Mouse (Mus musculus) spleen, postnatal 36 days (tissue): ENCODE measurements around the gene Myo7a.

Experiments used
- DNase-seq, 2 experiments: peaks; one replicate each; pipeline ENCODE4 v3.0.0; 2022; ENCODE audit warnings: low spot score in 2 of 2, mixed read lengths in 1 of 2

Myo7a gene

DNA sequence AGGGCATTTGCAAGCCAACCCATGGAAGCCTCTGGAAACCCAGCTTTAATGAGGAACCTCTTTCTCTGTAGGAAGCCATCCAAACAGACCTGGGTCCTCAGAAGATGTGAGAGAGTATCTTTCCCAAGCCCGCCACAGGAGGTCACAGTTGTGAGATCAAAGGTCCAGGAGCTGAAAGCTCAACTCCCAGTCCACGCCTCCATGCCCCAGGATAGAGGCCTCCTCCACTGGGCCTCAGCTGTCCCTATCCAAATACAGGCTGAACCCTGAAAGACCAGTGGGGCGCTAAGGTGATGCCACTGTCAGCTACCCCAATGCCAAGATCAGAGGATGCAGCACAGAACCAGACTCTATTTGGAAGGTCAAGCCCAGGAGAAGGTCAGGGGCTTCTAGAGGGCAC is 23.3 kb upstream of the Myo7a start:
- no peak for DNase-seq

- DNase-seq, result no peak
Measured at GRCm38 (mm10) chr7:98142247-98142646, 22.9 kb upstream of the Myo7a start.

- no peak for DNase-seq
Measured at GRCm38 (mm10) chr7:98141206-98141605, 21.9 kb upstream of the Myo7a start.

DNA sequence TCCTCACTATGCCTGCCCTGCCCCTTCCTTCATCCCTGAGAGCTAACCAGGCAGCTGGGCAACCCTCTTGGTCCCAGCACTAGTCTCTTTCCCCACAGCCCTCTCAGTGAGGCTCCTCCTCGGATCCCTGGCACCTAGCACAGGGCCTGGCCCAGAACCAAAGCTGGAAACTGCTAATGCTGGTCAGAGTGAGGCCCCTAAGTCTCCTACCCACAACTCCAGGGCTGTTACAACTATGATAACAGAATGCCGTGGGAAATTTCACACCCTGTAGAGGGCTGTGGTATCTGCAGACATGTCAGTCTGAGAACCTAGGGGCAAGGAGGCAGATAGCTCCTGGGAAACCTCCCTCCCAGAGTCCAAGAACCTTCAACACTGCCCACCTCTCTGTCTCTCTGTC is 21.3 kb upstream of the Myo7a start:
- no peak for DNase-seq

DNA sequence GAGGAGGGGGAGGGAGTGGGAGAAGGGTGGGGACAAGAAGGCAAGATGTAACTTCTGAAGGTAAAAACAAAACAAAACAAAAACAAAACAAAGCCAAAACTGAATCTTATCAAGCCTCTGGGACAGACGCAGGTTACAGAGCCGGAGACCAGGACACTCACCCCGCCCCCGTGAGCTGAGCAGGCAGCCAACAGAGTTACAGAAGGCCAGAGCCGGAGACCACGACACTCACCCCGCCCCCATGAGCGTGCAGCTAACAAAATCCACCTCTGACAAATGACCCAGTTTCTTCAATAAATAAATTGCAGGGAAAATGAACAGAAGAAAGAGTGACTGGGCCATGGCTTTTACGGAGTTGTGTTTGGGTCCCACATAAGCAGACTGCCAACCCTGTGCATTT is 19.9 kb upstream of the Myo7a start:
- no peak for DNase-seq

- no peak for DNase-seq
Measured at GRCm38 (mm10) chr7:98137995-98138394, 18.7 kb upstream of the Myo7a start.

- no peak for DNase-seq
Measured at GRCm38 (mm10) chr7:98137583-98137982, 18.3 kb upstream of the Myo7a start.

DNA sequence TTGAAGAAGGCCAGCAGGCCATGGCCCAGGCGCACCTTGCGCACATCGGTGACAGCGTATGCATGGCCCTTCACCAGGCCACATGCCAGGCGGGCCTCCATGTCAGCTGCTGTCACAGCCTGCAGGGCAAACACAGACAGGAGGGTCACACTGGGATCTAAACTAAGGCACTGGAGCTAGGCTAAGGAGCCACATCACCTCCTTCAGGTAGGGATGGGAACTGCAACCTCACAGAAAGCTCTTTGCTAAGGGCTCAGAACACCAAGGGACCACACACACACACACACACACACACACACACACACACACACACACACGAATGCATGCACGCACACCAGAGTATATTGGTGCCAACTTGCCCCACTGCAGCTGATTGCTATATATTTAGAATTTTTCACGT is 12.4 kb upstream of the Myo7a start:
- no peak for DNase-seq

DNA sequence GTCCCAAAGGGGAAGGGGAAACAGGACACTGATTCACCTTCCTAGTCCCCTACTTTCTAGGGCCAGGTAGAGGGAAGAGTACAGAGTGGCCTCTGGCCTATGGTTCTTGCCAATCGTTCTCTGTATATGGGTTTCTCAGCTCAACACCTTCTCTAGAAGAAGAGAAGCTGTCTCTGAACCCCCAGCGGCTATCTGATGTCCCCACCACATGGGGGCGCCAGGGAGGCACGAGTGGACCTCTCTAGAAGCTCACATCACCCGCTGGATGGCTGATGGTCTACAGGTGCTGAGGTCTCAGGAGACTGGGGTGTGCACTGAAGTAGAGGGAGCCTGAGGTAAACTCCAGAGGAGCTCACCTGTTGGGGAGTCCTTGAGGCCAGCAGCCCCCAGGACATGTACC is 6.1 kb upstream of the Myo7a start:
- DNase-seq, result peak in 1 of 2 experiments; percentile 24

- no peak for DNase-seq
Measured at GRCm38 (mm10) chr7:98124701-98125100, 5.4 kb upstream of the Myo7a start.

DNA sequence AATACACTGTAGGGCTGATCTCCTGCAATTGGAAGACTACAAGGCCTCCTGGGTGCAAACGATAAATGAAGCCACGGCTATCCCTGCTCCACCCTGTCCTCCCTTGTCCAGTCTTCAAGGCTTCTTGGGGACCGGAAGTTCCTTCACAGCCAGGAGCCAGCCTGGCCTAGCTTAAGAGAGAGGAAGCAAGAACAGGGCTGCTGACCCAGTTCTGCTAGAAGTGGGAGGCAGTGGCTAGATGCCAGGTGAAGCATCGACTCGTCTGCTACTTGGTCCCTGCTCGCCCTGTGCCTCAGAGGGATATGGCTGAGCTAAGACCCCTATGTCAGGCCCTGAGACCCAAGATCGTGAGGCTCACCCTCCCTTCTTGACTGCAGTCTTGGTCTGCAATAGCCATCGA is 2.3 kb upstream of the Myo7a start:
- no peak for DNase-seq

DNA sequence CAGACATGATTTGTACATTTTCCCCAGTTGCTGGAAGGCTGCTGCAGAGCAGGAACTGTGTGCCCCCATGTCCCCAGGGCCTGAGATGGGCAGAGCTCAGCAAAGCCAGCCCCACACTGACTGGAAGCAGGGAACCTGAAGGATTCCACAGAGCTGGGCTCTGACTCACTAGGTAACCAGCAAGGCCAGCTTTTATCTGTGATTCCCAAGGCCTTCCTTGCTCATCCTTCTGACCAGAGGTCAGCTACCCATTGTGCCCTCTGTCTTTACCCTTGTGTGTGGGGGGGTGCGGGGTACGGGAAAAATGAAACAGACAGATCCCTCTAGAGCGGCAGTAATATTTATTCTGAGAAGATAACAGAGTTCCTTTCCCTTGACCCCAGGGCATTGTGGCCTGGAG is 1.9 kb upstream of the Myo7a start:
- no peak for DNase-seq

DNA sequence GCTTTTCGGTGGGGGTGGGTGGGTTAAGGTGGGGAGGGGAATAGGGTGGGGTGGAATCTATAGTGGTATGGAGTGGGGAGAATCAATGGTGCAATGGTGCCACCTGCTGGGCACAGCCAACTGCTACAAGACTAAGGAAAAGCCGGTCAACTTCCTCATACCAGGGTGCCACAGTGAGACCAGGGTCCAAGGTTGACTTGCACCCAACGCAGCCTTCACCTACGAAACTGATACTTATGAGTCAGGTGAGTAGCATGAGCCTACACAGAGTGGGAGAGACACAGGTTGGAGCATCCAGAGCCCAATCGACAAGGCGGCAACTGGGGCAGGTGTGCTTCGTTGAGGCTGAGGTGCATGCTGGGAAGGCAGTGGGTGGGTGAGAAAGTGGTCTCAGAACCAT is 1.0 kb upstream of the Myo7a start:
- DNase-seq, result peak; percentile 50 to 58

DNA sequence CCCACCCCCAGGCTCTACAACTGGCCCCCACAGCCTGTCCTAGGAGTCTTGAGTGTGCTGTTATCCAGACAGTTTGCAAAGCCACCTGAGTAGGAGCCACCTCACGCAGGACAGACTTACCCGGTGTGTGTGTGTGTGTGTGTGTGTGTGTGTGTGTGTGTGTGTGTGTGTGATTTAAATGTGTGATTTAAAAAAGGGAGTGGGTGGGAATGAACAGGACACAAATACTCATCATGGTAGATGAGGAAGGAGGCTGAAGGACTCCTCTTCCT is 573 bp upstream of the Myo7a start:
- no peak for DNase-seq

DNA sequence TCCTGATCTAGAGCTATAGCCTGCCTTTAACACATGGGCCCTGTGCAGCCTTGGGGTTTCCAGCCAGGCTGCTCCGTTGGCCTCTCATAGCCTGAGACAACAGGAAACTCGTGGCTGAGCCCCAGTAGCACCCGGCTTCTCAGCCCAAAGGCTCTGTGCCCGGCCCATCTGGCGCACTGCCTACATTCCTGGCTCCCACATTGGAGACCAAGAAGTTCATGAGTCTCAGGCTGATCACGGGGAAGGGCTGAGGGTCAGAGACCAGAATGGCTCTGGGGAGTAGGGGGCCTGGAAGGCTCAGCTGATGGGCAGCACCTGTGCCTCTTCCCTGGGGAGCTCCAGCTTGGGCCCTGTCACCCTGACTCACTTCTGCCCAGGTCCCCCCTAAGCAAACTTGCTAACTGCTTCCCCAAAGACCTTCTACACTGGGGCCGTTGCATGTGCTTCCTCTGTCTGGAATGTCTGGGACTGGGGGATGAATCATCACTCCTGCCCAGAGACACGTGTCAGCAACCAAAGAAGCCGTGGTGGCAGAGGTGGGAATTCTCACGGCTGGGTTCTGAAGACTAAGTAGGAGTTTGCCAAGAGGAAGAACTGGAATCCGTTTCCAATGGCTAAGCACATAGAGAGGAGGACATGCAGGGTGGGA is 2.2 kb downstream of the Myo7a start:
- DNase-seq, result no peak

GRCm38 (mm10) chr7:98114656-98115055 is 4.7 kb downstream of the Myo7a start:
- DNase-seq, result no peak

- no peak for DNase-seq
Measured at GRCm38 (mm10) chr7:98111233-98111632, 8.1 kb downstream of the Myo7a start.

- DNase-seq, result no peak
Measured at GRCm38 (mm10) chr7:98109771-98110170, 9.6 kb downstream of the Myo7a start.

DNA sequence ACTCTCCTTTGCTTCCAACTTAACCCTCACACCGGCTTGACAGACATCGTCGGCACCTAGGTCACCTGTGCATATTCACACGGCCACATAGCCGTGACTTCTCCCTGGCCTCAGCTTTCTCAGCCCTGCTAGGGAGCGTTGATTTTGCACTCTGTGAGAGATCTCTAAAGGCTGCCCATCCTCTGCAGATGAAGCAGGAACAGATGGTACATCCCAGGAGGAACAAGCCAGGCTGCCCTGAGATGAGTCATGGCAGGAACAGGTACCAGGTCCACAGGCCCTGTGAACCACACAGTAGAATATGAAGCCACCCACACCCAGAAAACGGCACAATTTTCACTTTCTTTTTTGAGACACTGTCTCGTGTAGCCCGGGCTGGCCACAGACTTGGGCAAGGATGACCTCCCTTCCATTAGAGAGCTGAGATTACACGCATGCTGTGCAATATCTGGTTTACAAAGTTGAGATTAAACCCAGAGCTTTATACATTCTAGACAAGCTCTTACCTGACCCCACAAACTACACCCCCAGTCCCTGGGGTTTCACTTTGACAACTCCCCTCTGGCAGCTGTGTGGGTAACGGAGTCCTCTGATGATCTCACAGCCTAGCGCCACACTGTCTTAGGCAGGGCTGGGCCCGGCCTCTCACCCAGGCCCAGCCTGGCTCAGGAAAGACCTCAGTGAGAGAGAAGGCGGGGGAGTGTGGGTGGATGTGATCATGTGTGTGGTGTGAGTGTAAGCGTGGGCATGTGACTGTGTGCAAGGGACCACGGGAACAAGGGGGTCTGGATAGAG is 10.5 kb downstream of the Myo7a start:
- DNase-seq, result peak in 1 of 2 experiments; percentile 11

DNA sequence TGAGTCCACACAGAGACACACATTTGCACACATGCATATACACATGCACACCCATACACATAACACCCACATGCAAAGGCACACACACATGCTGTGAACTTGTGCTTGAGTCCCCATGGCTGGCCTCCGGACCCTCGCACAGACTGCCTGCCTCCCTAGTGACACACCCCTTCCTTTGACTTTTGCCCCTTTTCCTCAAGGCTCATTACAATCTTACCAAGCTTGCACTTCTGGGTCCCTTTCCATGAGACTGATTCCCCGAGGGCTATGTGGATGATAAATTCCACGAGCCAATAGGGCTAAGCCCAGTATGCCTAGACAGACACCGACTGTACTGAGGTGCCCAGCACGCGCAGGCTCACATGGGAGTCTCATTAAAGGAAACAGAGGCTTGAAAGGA is 13.1 kb downstream of the Myo7a start:
- no peak for DNase-seq

DNA sequence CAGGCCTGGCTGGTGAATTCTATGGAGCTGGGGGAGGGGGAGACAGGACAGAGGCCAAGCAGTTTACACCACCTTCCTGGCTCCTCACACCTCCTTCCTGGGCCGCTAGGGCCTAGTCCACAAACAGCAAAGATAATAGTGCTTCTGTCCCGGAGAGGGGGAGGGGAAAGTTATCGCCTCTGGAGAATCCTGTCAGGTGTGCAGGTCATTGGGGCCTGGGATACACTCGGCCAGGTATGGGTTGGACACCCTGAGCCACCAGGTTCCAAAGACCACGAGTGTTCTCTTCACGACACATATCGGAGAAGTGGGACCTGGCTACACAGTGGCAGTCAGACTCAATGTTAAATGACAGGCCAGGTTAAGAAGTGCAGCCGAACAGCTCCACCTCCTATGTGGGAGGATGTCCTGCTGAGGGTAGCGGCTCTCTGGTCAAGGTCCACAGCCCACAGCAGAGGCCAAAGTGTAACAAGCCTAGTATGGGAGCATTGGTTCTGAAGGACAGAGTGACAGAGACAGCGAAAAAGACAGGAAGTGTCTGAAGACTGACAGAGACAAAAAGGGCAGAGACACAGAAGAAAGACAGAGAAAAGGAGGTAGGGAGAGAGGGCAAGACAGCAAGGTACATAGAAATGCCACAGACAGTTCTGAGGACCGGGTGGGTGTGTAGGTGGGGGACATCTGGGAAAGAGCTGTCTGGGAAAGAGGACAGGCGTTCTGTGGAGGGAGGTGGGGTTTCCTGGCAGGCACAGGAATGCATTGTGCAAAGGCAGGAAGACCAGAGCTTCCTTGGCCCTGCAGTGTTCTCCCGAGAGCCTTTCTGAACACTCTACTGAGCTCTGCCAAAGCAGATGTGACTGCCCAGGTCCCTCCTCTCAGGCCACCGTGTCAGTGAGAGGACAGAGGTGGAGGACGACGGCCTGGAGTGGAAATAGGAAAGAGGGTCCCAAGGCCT is 14.6 kb downstream of the Myo7a start:
- no peak for DNase-seq

DNA sequence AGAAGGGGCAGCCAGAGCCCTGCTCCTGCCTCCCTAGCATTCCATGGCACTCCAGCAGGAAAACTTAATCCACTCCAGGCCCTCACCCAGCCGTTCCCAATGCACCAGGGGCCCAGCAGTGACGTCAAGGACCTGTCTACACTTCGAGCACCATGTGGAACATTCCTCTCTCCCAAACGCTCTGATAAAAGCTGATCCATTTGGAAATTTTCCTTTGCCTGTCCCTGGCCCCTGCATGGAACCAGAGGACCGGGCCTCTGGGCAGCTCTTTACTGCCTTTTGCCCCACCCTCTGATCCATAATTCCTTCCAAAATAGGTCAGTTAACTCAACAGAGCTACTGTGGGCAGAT is 15.4 kb downstream of the Myo7a start:
- DNase-seq, result no peak
